Mouse (Mus musculus): Measurements from ENCODE around the gene Neurl3. TPM values are rescaled to one million over a fixed set of nuclear protein-coding genes. Genes with fewer than 3 reads are reported as not detected.

Neurl3 gene
- polyA plus RNA-seq, 1 experiment from 2014 or later: 31.0 TPM

- no peaks in the 10 kb centered on the region for H3K36me3 ChIP-seq (ENCODE audit: control insufficient read depth, insufficient read depth, low read length)
- H3K4me2 ChIP-seq (ENCODE audit: low read depth, low read length): no peak overlapping the region
- no peak overlapping the region for H3K4me3 ChIP-seq (ENCODE audit: low read length)
- no peak for ATAC-seq
- no peak overlapping the region for H3K27ac ChIP-seq (ENCODE audit: low read length)
- H3K9ac ChIP-seq (ENCODE audit: low read depth, low read length): no peak overlapping the region
- no peaks in the 10 kb centered on the region for H3K27me3 ChIP-seq (replicated peaks; ENCODE audit: control insufficient read depth, insufficient read depth, low read length)
- 91% methylated on average over 10 of the region's 10 CpGs for WGBS
- H3K4me1 ChIP-seq (ENCODE audit: control insufficient read depth, insufficient read depth, low read length): peaks cover 8% of the 10 kb centered on the region
- no peaks in the 10 kb centered on the region for H3K9me3 ChIP-seq (ENCODE audit: control insufficient read depth, low read length)
These were observed 35.1 kb downstream of the Neurl3 start for GRCm38 (mm10) chr1:36239396-36239795.

DNA sequence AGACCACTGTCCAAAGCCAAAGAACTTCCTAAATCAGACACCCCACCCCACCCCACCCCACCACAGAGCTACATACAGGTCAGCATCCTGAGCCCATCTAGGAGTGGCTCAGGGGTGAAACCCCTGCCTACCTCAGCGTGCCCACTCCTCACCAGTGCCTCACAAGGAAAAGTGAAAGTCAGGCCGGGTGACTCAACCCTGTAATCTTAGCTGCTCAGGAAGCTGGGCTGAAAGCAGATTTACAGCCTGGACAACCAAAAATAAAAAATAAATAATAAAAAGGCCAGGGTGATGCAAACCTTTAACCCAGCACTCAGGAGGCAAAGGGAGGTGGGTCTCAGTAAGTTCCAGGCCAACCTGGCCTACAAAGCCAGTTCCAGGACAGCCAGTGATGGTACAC lies 38.6 kb downstream of the Neurl3 start:
- H3K4me2 ChIP-seq (ENCODE audit: low read depth, low read length): no peak overlapping the region
- no peak overlapping the region for H3K9ac ChIP-seq (ENCODE audit: low read depth, low read length)
- H3K27ac ChIP-seq (ENCODE audit: low read length): no peak overlapping the region
- no peaks in the 10 kb centered on the region for H3K27me3 ChIP-seq (replicated peaks; ENCODE audit: control insufficient read depth, insufficient read depth, low read length)
- H3K36me3 ChIP-seq (ENCODE audit: control insufficient read depth, insufficient read depth, low read length): 0 out of 2 replicates have a peak, but pooled peaks cover 5% of the 10 kb centered on the region
- no peaks in the 10 kb centered on the region for H3K4me1 ChIP-seq (ENCODE audit: control insufficient read depth, insufficient read depth, low read length)
- no peak for ATAC-seq
- 63% methylated on average over 2 of the region's 2 CpGs for WGBS
- H3K4me3 ChIP-seq (ENCODE audit: low read length): no peak overlapping the region
- H3K9me3 ChIP-seq (ENCODE audit: control insufficient read depth, low read length): no peaks in the 10 kb centered on the region

DNA sequence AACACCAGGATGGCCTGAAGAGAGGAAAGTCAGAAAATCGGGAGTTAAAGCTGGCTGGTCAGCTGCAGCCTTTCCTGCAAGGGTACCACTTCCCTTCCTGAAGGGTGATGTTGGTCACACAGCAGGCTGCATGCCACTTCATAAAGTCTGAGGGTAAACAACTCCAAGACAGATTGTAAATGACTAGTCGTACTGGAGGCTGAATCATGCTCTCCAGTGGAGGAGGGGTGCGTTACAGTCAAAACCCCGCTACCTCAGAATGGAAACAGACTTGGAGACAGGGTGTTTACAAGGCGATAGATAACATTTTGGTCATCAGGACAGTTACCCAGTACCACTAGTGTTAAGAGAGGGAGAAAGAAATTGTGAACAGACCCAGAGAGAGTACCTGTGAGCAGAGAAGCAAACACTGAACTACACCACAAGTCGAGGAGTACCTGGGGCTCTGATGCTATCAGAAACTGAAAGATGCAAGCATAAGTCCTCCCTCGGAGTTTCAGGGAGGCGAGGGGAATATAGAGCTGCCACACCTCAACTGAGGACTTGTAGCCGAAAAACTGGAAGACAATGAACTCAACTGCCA lies 39.3 kb downstream of the Neurl3 start:
- Histone ChIP-seq H3K4me2 (ENCODE audit: low read depth, low read length) (no peak overlapping the region), H3K9me3 (ENCODE audit: control insufficient read depth, low read length) (no peaks in the 10 kb centered on the region), H3K9ac (ENCODE audit: low read depth, low read length) (no peak overlapping the region), H3K27me3 (replicated peaks; ENCODE audit: control insufficient read depth, insufficient read depth, low read length) (no peaks in the 10 kb centered on the region), H3K4me1 (ENCODE audit: control insufficient read depth, insufficient read depth, low read length) (no peaks in the 10 kb centered on the region), H3K36me3 (ENCODE audit: control insufficient read depth, insufficient read depth, low read length) (0 out of 2 replicates have a peak, but pooled peaks cover 5% of the 10 kb centered on the region), H3K27ac (ENCODE audit: low read length) (no peak overlapping the region), H3K4me3 (ENCODE audit: low read length) (no peak overlapping the region)
- WGBS: 71% methylated on average over 9 of the region's 9 CpGs
- ATAC-seq: no peak

DNA sequence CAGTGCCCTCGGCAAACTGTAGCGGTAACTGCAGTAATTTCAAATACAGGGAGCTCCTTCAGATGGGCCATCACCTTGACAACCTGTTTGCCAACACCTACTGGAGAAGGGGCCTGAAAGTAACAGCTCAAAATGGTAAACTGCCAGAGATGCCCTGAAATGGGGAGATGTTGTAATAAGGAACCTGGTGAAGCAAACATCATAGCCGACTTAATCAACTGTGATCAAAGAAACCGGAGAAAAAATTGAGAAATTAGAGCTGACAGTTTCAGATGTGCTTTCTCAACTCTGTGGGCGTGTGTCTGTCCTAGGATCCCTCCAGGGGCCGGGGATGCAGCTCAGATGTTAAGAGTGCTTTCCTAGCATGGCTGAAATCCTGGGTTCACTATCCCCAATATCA lies 41.3 kb downstream of the Neurl3 start:
- ATAC-seq: no peak
- Histone ChIP-seq H3K27me3 (replicated peaks; ENCODE audit: control insufficient read depth, insufficient read depth, low read length) (no peaks in the 10 kb centered on the region), H3K4me1 (ENCODE audit: control insufficient read depth, insufficient read depth, low read length) (no peaks in the 10 kb centered on the region), H3K9me3 (ENCODE audit: control insufficient read depth, low read length) (no peaks in the 10 kb centered on the region), H3K27ac (ENCODE audit: low read length) (no peak overlapping the region), H3K4me3 (ENCODE audit: low read length) (no peak overlapping the region), H3K9ac (ENCODE audit: low read depth, low read length) (no peak overlapping the region), H3K36me3 (ENCODE audit: control insufficient read depth, insufficient read depth, low read length) (0 out of 2 replicates have a peak, but pooled peaks cover 5% of the 10 kb centered on the region), H3K4me2 (ENCODE audit: low read depth, low read length) (no peak overlapping the region)
- 91% methylated on average over 6 of the region's 6 CpGs for WGBS

DNA sequence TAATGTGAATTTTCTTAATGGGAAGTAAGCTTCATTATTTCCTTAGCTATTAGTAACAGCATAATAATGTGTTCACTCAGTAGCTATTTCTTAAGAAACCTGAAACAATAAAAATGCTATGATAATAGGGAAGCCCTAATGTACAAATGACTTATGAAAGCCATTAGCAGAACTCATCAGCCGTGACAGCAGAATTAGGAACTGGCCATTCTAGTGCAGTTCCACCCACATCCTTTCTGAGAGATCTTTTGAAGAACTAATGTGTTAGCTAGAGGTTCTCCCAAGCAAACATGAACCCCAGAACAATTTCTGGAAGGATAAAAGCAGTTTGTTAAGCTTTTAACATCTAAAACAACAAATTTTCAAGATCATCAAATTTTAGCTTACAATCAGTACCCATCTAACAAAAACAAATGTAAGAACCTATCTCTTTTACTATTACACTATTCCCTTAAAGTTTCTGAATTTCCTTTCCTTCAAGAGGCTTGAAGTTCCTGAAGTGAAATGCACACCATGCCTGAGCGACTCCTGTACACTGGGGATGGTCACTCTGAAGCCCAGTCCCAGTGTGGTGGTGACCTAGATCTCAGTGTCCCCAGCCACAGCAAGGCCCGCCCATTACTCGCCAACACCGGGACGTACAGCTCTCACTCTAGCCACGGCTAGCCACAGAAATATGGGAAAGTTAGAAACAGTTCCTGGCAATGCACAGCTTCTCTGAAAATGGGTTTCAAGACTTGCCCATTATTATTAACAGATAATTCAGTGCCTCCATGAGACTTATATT lies 43.4 kb downstream of the Neurl3 start:
- no peak overlapping the region for H3K4me2 ChIP-seq (ENCODE audit: low read depth, low read length)
- H3K27ac ChIP-seq (ENCODE audit: low read length): no peak overlapping the region
- no peaks in the 10 kb centered on the region for H3K27me3 ChIP-seq (replicated peaks; ENCODE audit: control insufficient read depth, insufficient read depth, low read length)
- ATAC-seq: no peak
- H3K36me3 ChIP-seq (ENCODE audit: control insufficient read depth, insufficient read depth, low read length): peaks cover 8% of the 10 kb centered on the region; the same call in 1 of the 2 replicates
- WGBS: 87% methylated on average over 7 of the region's 7 CpGs
- no peaks in the 10 kb centered on the region for H3K9me3 ChIP-seq (ENCODE audit: control insufficient read depth, low read length)
- H3K4me1 ChIP-seq (ENCODE audit: control insufficient read depth, insufficient read depth, low read length): no peaks in the 10 kb centered on the region
- no peak overlapping the region for H3K4me3 ChIP-seq (ENCODE audit: low read length)
- H3K9ac ChIP-seq (ENCODE audit: low read depth, low read length): no peak overlapping the region

GRCm38 (mm10) chr1:36228461-36228860 lies 46.0 kb downstream of the Neurl3 start:
- no peak for ATAC-seq
- no peaks in the 10 kb centered on the region for H3K4me1 ChIP-seq (ENCODE audit: control insufficient read depth, insufficient read depth, low read length)
- H3K9ac ChIP-seq (ENCODE audit: low read depth, low read length): no peak overlapping the region
- H3K9me3 ChIP-seq (ENCODE audit: control insufficient read depth, low read length): no peaks in the 10 kb centered on the region
- no peak overlapping the region for H3K4me2 ChIP-seq (ENCODE audit: low read depth, low read length)
- no peaks in the 10 kb centered on the region for H3K27me3 ChIP-seq (replicated peaks; ENCODE audit: control insufficient read depth, insufficient read depth, low read length)
- H3K4me3 ChIP-seq (ENCODE audit: low read length): no peak overlapping the region
- peaks cover 8% of the 10 kb centered on the region; the same call in 1 of the 2 replicates for H3K36me3 ChIP-seq (ENCODE audit: control insufficient read depth, insufficient read depth, low read length)
- 88% methylated on average over 9 of the region's 9 CpGs for WGBS
- H3K27ac ChIP-seq (ENCODE audit: low read length): no peak overlapping the region

GRCm38 (mm10) chr1:36224648-36225047 lies 49.8 kb downstream of the Neurl3 start:
- no peak for ATAC-seq
- no peak overlapping the region for H3K27ac ChIP-seq (ENCODE audit: low read length)
- no peak overlapping the region for H3K9ac ChIP-seq (ENCODE audit: low read depth, low read length)
- WGBS: 71% methylated on average over 3 of the region's 3 CpGs
- no peak overlapping the region for H3K4me3 ChIP-seq (ENCODE audit: low read length)
- no peak overlapping the region for H3K4me2 ChIP-seq (ENCODE audit: low read depth, low read length)
- H3K9me3 ChIP-seq (ENCODE audit: control insufficient read depth, low read length): no peaks in the 10 kb centered on the region
- H3K27me3 ChIP-seq (replicated peaks; ENCODE audit: control insufficient read depth, insufficient read depth, low read length): no peaks in the 10 kb centered on the region
- no peaks in the 10 kb centered on the region for H3K4me1 ChIP-seq (ENCODE audit: control insufficient read depth, insufficient read depth, low read length)
- H3K36me3 ChIP-seq (ENCODE audit: control insufficient read depth, insufficient read depth, low read length): peaks cover 3% of the 10 kb centered on the region; the same call in 1 of the 2 replicates

Other genes starting within 250 kb of the Neurl3 start
- 3.7 and 4.3 TPM in 2 replicates for gene Hs6st1, start 206.3 kb downstream of the Neurl3 start, polyA plus RNA-seq (2015; fragmentation: Nextera tagmentation; extraction: Ambion mirVana)
- gene Uggt1, start 30.0 kb downstream of the Neurl3 start, polyA plus RNA-seq (2015; fragmentation: Nextera tagmentation; extraction: Ambion mirVana): 44.6 and 49.5 TPM in 2 replicates
- 4.1 and 4.8 TPM in 2 replicates for gene Arid5a, start 33.1 kb upstream of the Neurl3 start, polyA plus RNA-seq (2015; fragmentation: Nextera tagmentation; extraction: Ambion mirVana)
- gene Kansl3, start 94.5 kb upstream of the Neurl3 start, polyA plus RNA-seq (2015; fragmentation: Nextera tagmentation; extraction: Ambion mirVana): 33.3 and 33.8 TPM in 2 replicates
- gene Fer1l5, start 97.6 kb upstream of the Neurl3 start, polyA plus RNA-seq (2015; fragmentation: Nextera tagmentation; extraction: Ambion mirVana): 0.50 and 0.66 TPM in 2 replicates
- 29.8 and 32.1 TPM in 2 replicates for gene Lman2l, start 170.6 kb upstream of the Neurl3 start, polyA plus RNA-seq (2015; fragmentation: Nextera tagmentation; extraction: Ambion mirVana)
- gene Cnnm4, start 196.9 kb upstream of the Neurl3 start, polyA plus RNA-seq (2015; fragmentation: Nextera tagmentation; extraction: Ambion mirVana): 39.2 and 40.2 TPM in 2 replicates
- gene Cnnm3, start 237.2 kb upstream of the Neurl3 start, polyA plus RNA-seq (2015; fragmentation: Nextera tagmentation; extraction: Ambion mirVana): 2.1 and 2.3 TPM in 2 replicates